8 mouse cellular contexts compared by ENCODE assay signal in the genomic region with DNA sequence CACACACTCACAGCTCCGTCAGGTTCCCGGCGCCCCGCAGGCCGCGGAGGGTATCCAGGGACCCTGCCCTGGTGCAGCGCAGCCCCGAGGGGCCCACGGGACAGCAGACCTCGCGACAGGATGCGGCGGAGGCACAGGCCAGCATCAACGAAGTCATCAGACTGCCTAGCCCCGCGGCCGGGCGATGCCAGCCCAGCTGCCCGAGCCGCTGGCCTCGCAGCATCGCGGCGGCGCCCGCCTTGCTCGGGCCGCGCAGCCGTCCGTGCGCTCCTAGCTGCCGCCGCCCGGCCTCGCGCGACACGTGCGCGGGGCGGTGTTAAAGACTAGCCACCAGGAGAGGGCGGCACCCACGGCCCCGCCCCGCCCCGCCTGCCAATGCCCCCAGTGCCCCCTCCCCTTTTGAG. TPM values are rescaled to one million over a fixed set of nuclear protein-coding genes. Genes with fewer than 3 reads are reported as not detected.
DNase-seq lines count a peak whose midpoint lies in the region; ATAC-seq lines count a peak whose summit lies in the region.

A gene (minus strand): TSS at position 241 of the 404 bp plus-strand sequence.

- peak within 1 kb of the TSS; percentile 53; the same call in 1 of the 2 replicates for H3K27ac ChIP-seq in forebrain, embryonic 10.5 days
- H3K27ac ChIP-seq in limb, embryonic 11.5 days (replicated peaks; ENCODE audit: low read depth, low read length): no peak within 1 kb of the TSS

- peak within 1 kb of the TSS; percentile 44 for H3K4me2 ChIP-seq in limb, embryonic 11.5 days (ENCODE audit: low read depth, severe bottlenecking)

- 0 out of 2 replicates have a peak within 1 kb of the TSS, but pooled peaks have one; percentile 17 for H3K9ac ChIP-seq in limb, embryonic 11.5 days (ENCODE audit: low read length)

- no peaks in the 10 kb centered on the region for H3K9me3 ChIP-seq in forebrain, embryonic 10.5 days
- H3K9me3 ChIP-seq in limb, embryonic 11.5 days (ENCODE audit: control insufficient read depth, low read length): no peaks in the 10 kb centered on the region

- H3K27me3 ChIP-seq in forebrain, embryonic 10.5 days (ENCODE audit: poor library complexity, severe bottlenecking): peaks cover 99% of the 10 kb centered on the region
- H3K27me3 ChIP-seq in limb, embryonic 11.5 days (ENCODE audit: control insufficient read depth, insufficient read depth, low read length): peaks cover 79% of the 10 kb centered on the region

- peak; percentile 11 for DNase-seq in lung, postnatal 10 days
- DNase-seq in lung, postnatal 25 days (ENCODE audit: low spot score): no peak
- no peak for DNase-seq in forebrain, embryonic 10.5 days (ENCODE audit: extremely low spot score, low spot score)
- DNase-seq in limb, embryonic 11.5 days (ENCODE audit: low spot score): peak; percentile 40
- peak; percentile 68 for DNase-seq in retina, postnatal 1 day
- no peak for DNase-seq in left cerebral cortex, postnatal 14 days (ENCODE audit: low spot score in 2 of 2)
- DNase-seq in cerebellum, adult 9-11 months: no peak
- no peak for DNase-seq in urinary bladder, postnatal 10 days (ENCODE audit: low spot score)

- peak within 1 kb of the TSS; percentile 44 for H3K4me3 ChIP-seq in forebrain, embryonic 10.5 days
- H3K4me3 ChIP-seq in limb, embryonic 11.5 days (ENCODE audit: low read depth, low read length): peak within 1 kb of the TSS; percentile 24

- H3K36me3 ChIP-seq in forebrain, embryonic 10.5 days (replicated peaks): no peaks in the 10 kb centered on the region
- H3K36me3 ChIP-seq in limb, embryonic 11.5 days (ENCODE audit: control insufficient read depth, insufficient read depth, low read length): no peaks in the 10 kb centered on the region

- peaks cover 56% of the 10 kb centered on the region for H3K4me1 ChIP-seq in forebrain, embryonic 10.5 days
- peaks cover 7% of the 10 kb centered on the region for H3K4me1 ChIP-seq in limb, embryonic 11.5 days (ENCODE audit: control insufficient read depth, insufficient read depth, low read length)

- no peak for ATAC-seq in limb, embryonic 11.5 days (ENCODE audit: insufficient number of reproducible peaks, low FRiP score, low TSS enrichment, low read depth)

- intact Hi-C loops in left cerebral cortex, postnatal 14 days (cut with DNase I): loop anchor here (5.0 kb wide), 1 partner anchor 42 kb away; no protein-coding TSS in a partner anchor

- WGBS in forebrain, embryonic 10.5 days: under 1% methylated on average over 47 of the region's 47 CpGs
- under 1% methylated on average over 47 of the region's 47 CpGs for WGBS in limb, embryonic 11.5 days

RNA-seq across cellular contexts. Expression of the gene that starts here (rescaled TPM):
- 0.38 and 0.46 TPM in 2 replicates for polyA plus RNA-seq in forebrain, embryonic 10.5 days (2016; fragmentation: Nextera tagmentation; extraction: Ambion mirVana)
- polyA plus RNA-seq in limb, embryonic 11.5 days (2014; fragmentation: Nextera tagmentation; extraction: Ambion mirVana): 0.21 and 0.44 TPM in 2 replicates
- total RNA-seq in left cerebral cortex, postnatal 14 days (2021): under 1 TPM in 1 of 2 experiments, not detected in 1; 0.61 TPM

Comparison
In these comparisons a context has a peak if more than half of its experiments do, and no peak if none do; other contexts are left out.
1. DNase-seq: peak in lung, postnatal 10 days (single experiment) and retina, postnatal 1 day (single experiment); none in lung, postnatal 25 days (single experiment), forebrain, embryonic 10.5 days (single experiment), left cerebral cortex, postnatal 14 days (0 of 2), cerebellum, adult 9-11 months (single experiment) and urinary bladder, postnatal 10 days (single experiment).
2. Peak in DNase-seq, H3K4me3 ChIP-seq, H3K9ac ChIP-seq and H3K4me2 ChIP-seq in limb, embryonic 11.5 days; RNA of the gene not detected or under 1 TPM.